Mouse (Mus musculus): ENCODE results near the gene Polk. TPM values are rescaled to one million over a fixed set of nuclear protein-coding genes. Genes with fewer than 3 reads are reported as not detected.

Gene Polk
- total RNA-seq, 4 experiments from 2014 or later: 3.3 to 8.9 (median 5.9) TPM

DNA sequence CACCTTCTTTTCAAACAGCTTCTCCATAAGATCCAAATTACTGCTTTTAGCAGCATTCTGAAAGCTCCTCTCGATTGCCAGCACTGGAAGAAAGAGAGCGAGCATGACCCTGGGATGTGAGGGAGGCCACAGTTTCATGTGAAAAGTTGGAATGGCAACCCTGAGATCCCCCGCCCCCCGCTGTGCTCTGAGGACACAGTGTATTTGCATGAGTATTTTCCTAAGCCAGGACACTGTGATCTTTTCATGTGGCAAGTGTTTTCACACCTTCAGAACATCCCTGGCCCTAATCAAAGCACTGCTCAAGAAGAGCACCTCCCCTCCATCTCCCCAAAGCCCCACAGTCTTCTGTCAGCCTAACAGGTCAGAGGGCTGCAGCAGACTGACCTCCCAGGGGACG is 77.1 kb downstream of the Polk start:
- DNase-seq (ENCODE audit: low spot score in 2 of 2): no peak

GRCm38 (mm10) chr13:96462644-96463043 is 79.7 kb downstream of the Polk start:
- DNase-seq (ENCODE audit: low spot score in 2 of 2): no peak

DNA sequence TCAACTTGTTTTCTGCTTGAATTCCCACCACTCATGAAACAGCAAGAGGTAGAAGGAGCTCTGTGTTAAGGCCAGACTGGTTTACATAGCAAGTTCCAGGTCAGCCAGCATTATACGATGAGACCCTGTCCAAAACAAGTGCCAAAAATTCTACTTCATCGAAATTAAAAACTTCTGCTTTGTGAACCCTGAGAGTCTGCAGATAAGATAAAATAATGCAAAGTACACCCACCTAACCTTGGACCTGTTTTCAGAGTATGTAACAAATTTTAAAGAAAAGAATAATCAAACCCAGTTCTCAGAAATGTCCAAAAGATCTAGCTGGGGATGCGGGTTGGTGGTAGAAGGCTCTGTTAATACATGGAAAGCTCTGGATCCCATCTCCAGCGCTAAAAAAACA is 83.8 kb downstream of the Polk start:
- no peak for DNase-seq (ENCODE audit: low spot score in 2 of 2)

DNA sequence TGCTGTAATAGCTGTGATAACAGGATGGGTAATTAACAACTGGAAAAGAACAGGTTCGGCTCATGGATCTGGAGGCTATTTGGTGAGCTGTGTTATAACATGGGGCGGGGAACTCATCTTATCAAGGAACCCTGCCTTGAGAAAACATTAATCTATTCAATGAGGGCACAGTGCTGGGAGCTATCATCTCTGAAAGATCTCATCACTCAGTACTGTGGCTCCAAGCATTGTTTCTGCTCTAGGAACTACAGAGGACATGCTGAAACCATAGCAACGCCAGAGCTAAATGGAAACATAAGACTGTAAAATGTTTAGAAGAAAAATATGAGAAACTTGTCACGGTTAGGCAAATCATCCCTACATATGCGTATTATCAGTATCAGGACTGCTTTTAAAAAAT is 84.4 kb downstream of the Polk start:
- no peak for DNase-seq (ENCODE audit: low spot score in 2 of 2)

GRCm38 (mm10) chr13:96457566-96457965 is 84.8 kb downstream of the Polk start:
- no peak for DNase-seq (ENCODE audit: low spot score in 2 of 2)

GRCm38 (mm10) chr13:96454288-96454687 is 88.1 kb downstream of the Polk start:
- no peak for DNase-seq (ENCODE audit: low spot score in 2 of 2)

- no peak for DNase-seq (ENCODE audit: low spot score in 2 of 2)
These were observed 89.8 kb downstream of the Polk start for GRCm38 (mm10) chr13:96452621-96453020.

DNA sequence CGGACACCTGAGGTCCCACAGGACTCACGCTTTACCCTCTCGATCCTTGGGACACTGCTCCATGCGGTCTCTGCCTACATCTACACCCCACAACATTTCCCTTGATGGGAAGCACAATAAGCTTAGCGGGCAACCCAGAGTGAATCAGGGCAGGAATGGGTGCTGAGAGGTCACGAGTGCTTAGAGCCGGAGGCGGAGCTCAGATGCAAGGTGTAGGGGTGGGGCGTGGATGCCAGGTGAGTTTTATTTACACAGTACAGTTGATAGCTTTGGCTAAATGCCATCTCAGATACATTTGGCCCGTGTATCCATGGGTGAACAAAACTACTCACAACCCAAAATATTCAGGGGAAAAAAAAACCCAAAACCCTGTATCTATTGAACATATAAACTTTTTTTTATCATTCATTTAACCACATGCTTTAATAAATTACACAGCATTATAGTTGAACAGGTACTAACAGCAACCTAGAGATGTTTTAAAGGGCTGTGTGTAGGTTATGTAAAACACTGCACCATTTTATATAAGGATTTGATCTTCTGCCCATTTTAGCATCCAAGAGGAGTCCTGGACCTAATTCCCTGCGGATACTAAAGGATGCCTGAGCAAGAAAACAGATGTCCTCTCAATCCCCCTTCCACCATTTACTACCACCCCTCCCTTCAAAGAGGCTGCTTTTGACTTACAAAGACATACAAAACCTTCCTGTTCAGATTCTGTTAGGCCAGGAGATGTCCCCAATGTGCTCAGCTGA is 90.8 kb downstream of the Polk start:
- DNase-seq (ENCODE audit: low spot score in 2 of 2): no peak

DNA sequence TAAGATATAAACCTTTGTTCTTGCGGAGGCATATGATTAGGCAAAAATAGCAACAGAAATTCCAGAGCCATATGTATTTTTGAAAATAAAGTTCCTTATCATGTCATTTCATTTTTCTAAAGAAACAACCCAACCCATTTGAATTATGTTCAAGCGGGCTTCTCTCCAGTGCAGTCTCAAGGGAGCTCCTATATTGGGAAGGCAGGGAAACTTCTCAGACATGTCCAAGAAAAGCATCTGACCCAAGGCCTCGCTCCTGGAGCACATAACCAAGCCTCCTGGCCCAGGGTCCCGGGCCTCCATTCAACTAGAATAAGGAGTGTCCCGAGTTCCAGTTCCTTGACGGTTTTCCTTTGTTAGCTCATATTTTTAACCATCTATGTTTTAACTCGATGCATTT is 91.5 kb downstream of the Polk start:
- DNase-seq (ENCODE audit: low spot score in 2 of 2): peak in 1 of 2 experiments; percentile 13

DNA sequence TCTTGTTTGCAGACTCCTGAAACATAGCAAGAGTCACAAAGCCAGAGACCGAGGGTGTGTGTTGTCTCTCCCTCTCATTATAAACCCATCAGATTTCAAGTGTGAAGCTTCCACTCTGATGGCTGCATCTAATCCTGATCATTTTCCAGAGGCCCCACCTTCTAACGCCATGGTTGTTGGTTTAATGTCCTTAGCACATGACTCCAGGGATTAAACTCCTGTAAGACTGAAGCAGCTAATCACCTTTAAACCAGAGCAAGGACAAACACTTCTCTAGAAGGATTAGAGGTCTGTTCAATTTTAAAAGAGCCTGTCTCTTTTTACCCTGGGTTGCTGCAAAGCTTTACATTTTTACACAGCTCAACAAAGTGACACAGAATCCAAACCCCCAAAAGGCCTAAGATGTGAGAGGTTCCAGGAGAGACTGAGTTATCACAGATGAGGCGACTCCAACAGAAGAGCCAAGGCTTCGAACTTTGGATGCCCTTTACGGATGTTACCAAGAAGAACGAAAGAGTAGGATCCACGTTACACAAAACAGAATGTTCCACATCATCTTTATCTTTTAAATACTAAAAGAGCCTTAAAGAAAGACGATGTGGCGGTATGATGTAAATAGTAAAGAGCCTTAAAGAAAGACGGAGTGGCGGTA is 92.0 kb downstream of the Polk start:
- DNase-seq (ENCODE audit: low spot score in 2 of 2): no peak

DNA sequence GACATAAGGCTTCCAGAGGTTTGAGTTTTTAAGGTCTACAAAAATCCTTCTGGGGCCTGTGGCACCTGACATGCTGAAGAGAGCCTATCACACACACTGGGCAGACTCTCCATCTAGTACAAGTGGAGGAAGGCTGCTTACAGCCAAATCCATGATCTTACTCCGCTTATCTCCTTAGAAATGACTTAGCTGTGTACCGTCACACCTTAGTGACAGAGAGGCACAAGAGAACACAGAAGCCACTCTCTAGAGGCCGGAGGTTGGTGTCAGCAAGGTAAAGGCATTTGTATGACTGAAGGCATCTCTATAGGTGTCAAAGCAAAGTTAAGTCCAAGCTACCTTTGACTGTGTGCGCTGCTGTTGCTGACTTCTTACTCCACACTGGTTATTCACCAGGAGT is 101.9 kb downstream of the Polk start:
- DNase-seq (ENCODE audit: low spot score in 2 of 2): no peak

DNA sequence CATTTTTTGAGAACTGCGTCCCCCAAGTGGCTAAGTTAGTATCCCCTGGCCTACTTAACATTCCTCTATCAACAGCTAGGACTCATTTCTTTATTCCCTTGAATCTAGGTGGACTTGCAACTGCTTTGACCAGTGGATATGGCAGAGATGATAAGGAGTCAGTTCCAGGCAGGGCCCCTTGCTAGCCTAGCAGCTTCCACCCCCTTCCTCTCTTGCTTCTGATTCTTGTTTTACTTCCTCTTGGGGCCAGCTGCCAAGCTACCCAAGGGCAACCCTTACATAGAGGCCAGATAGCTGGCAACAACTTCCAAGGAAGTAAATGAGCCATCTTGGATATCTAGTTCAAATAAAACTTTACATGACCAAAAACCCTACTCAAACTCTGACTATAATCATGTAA is 105.5 kb downstream of the Polk start:
- DNase-seq (ENCODE audit: low spot score in 2 of 2): no peak

DNA sequence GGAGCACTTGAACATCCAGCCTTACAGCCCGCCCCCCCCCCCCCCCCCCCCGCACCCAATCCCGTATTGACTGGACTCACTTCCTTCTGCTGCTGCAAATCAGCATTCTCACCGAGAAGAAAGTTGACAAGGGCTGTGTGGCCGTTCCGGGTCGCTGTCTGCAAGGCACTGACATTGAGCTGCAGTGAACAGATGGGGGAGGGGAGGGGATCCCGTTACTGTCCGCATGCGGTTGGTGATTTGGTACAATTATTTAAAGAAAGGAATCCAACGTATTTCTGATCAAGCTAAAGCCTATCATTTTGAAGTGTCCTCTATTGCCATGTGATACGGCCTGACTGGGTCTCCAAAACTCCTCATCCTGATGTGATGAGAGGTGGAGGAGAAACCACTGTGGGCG is 106.6 kb downstream of the Polk start:
- DNase-seq (ENCODE audit: low spot score in 2 of 2): no peak

DNA sequence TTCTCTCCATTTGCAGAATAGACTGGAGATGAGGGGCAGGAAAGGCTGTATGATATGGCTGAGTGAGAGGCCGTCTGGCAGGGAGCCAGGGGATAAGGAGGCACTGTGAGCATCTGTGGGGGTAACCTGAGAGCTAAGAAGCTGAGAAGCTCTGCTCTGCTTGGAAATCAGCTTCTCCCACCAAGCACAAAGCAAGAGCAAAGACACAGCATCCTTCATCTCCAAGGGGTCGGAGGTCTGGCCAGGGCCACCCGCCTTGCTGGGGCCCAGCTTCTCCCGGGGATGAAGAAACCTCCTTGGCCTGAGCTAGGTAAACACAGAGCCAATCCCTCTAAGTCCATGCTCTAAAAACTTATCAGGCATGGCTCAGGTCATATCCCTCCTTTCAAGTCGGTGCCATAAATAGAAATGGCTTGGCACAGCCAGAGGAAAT is 107.5 kb downstream of the Polk start:
- no peak for DNase-seq (ENCODE audit: low spot score in 2 of 2)

- no peak for DNase-seq (ENCODE audit: low spot score in 2 of 2)
These were observed 108.7 kb downstream of the Polk start for GRCm38 (mm10) chr13:96433648-96434190.

GRCm38 (mm10) chr13:96433041-96433440 is 109.3 kb downstream of the Polk start:
- DNase-seq (ENCODE audit: low spot score in 2 of 2): no peak

- no peak for DNase-seq (ENCODE audit: low spot score in 2 of 2)
These were observed 110.0 kb downstream of the Polk start for GRCm38 (mm10) chr13:96432376-96432811.

GRCm38 (mm10) chr13:96431595-96432156 is 110.7 kb downstream of the Polk start:
- DNase-seq (ENCODE audit: low spot score in 2 of 2): peak; percentile 71 to 80
